8 mouse cellular contexts compared by ENCODE assay signal in the genomic region with DNA sequence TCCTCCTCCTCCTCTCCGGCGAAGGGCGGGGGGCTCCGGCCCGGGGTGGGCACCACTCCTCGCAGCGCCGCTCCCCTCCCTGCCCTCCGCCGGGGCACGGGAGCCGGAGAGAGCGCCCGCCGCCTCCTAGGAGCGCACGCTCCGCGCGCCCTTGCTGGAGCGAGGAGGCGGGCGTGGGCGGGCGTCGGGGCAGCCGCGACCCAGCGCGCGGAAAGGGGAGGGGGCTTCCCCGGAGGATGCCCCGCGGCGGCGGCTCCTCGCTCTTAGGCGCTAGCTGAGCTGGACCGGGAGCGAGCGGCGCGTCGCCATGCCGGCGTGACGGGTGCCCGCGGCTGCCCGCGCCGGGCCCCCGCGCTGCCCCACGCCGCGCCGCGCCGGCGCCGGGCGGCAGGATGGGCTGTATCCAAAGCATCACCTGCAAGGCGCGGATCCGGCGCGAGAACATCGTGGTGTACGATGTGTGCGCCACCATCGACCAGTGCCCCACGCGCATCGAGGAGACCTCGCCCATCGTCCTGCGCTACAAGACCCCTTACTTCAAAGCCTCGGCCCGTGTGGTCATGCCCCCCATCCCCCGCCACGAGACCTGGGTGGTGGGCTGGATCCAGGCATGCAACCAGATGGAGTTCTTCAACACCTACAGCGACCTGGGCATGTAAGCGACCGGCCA. TPM values are rescaled to one million over a fixed set of nuclear protein-coding genes. Genes with fewer than 3 reads are reported as not detected.
DNase-seq lines count a peak whose midpoint lies in the region; ATAC-seq lines count a peak whose summit lies in the region.

A gene (plus strand): TSS at position 244 of the 670 bp plus-strand sequence.

- peaks cover 62% of the 10 kb centered on the region for H3K27me3 ChIP-seq in liver, embryonic 12.5 days (replicated peaks)

- DNase-seq in kidney, adult 11 months: peak; percentile 3
- no peak for DNase-seq in kidney, adult 9 months
- DNase-seq in cerebellum, adult 11 months: peak; percentile 48
- peak; percentile 12 for DNase-seq in kidney, adult 18-20 months
- peak; percentile 64 for DNase-seq in retina, embryonic 14.5 days (ENCODE audit: low spot score)

- peak within 1 kb of the TSS; percentile 90 for H3K4me2 ChIP-seq in liver, embryonic 12.5 days

- H3K9ac ChIP-seq in liver, embryonic 12.5 days: peak within 1 kb of the TSS; percentile 65

- peak within 1 kb of the TSS; percentile 67 for H3K4me3 ChIP-seq in liver, embryonic 12.5 days

- peaks cover 8% of the 10 kb centered on the region; the same call in 1 of the 2 replicates for H3K4me1 ChIP-seq in liver, embryonic 12.5 days

- ATAC-seq in frontal cortex, adult (ENCODE audit: low TSS enrichment): peak; percentile 53
- peak; percentile 14; the same call in 1 of the 2 replicates for ATAC-seq in liver, embryonic 12.5 days
- ATAC-seq in erythroid progenitor cell, adult 5-6 weeks (replicated peaks; ENCODE audit: low FRiP score, poor library complexity, severe bottlenecking): no peak

- no peak within 1 kb of the TSS for H3K27ac ChIP-seq in liver, embryonic 12.5 days

- H3K9me3 ChIP-seq in liver, embryonic 12.5 days (replicated peaks): no peaks in the 10 kb centered on the region

- under 1% methylated on average over 65 of the region's 85 CpGs for WGBS in liver, embryonic 12.5 days (ENCODE audit: insufficient replicate concordance)

- no peaks in the 10 kb centered on the region for H3K36me3 ChIP-seq in liver, embryonic 12.5 days

RNA-seq across cellular contexts. Expression of the gene that starts here (rescaled TPM):
- polyA plus RNA-seq in liver, embryonic 12.5 days (2016; fragmentation: Nextera tagmentation; extraction: Ambion mirVana): 0.35 and 0.36 TPM in 2 replicates
- total RNA-seq in erythroid progenitor cell, adult 5-6 weeks (2015; ENCODE audit: low replicate concordance): not detected in 2 replicates
- not detected in 2 replicates for total RNA-seq in erythroid progenitor cell, adult 5-6 weeks (2017; ENCODE audit: low replicate concordance)

Comparison
In these comparisons a context has a peak if more than half of its experiments do, and no peak if none do; other contexts are left out.
1. Peak in ATAC-seq, H3K4me3 ChIP-seq, H3K9ac ChIP-seq and H3K4me2 ChIP-seq in liver, embryonic 12.5 days; RNA of the gene not detected or under 1 TPM.